Mouse (Mus musculus) hematopoietic stem cell, adult 5-6 weeks (primary cell): ENCODE data around the gene Vmn1r142. TPM values are rescaled to one million over a fixed set of nuclear protein-coding genes. Genes with fewer than 3 reads are reported as not detected.
"Not testable (repeated sequence)": the region's sequence is repeated elsewhere in the genome, so short reads cannot be mapped to it uniquely, and the experiment has no call there.

ENCODE experiments used
- ATAC-seq, 2 experiments: fragments of 125-278 bp in 1 of 2; replicated peaks in 1 of 2; 2 replicates each; pipeline ENCODE4 v1.8.0; 2016 to 2017; ENCODE audit warnings: inconsistent platforms in 2 of 2, mild to moderate bottlenecking in 2 of 2, moderate number of reproducible peaks in 2 of 2, low read depth in 1 of 2, moderate TSS enrichment in 1 of 2; ENCODE audit not compliant: low FRiP score in 2 of 2, poor library complexity in 2 of 2, severe bottlenecking in 2 of 2, insufficient read depth in 1 of 2, low TSS enrichment in 1 of 2
- total RNA-seq: library from RNA; stranded (forward); fragments of 172-1452, 232-1000 nt; gene quantifications from 2 replicates; pipeline ENCODE4 v1.2.3, GENCODE M21; 2017

Vmn1r142 gene
- not detected in 2 replicates for total RNA-seq

- ATAC-seq = not testable (repeated sequence)
Observed at GRCm38 (mm10) chr7:22163935-22164334, at the start of gene Vmn1r142. Gene Vmn1r142 (minus strand): TSS chr7:22164035.

GRCm38 (mm10) chr7:22201164-22201563, 37.3 kb upstream of the Vmn1r142 start, which contains the start of gene Gm8653:
Gene Gm8653 (minus strand): TSS chr7:22201264.
- not testable (repeated sequence) for ATAC-seq

- ATAC-seq = not testable (repeated sequence)
Observed at GRCm38 (mm10) chr7:22189077-22189476, 25.2 kb upstream of the Vmn1r142 start, which contains the start of gene Vmn1r143. Gene Vmn1r143 (plus strand): TSS chr7:22189377.

- ATAC-seq = not testable (repeated sequence)
Observed at GRCm38 (mm10) chr7:22134641-22135040, 29.2 kb downstream of the Vmn1r142 start, which contains the start of gene Gm10666. Gene Gm10666 (minus strand): TSS chr7:22134741.

- not testable (repeated sequence) for ATAC-seq
Observed at GRCm38 (mm10) chr7:22118145-22118544, 45.7 kb downstream of the Vmn1r142 start, which contains the start of gene Gm16451. Gene Gm16451 (minus strand): TSS chr7:22118245.

Other genes with a start within 250 kb of the Vmn1r142 start
- not detected in 2 replicates for gene Gm5891, start 242.7 kb downstream of the Vmn1r142 start, total RNA-seq
- not detected in 2 replicates for gene Vmn1r137, start 169.4 kb downstream of the Vmn1r142 start, total RNA-seq
- gene Vmn1r138, start 135.1 kb downstream of the Vmn1r142 start, total RNA-seq = not detected in 2 replicates
- not detected in 2 replicates for gene Gm6176, start 107.7 kb downstream of the Vmn1r142 start, total RNA-seq
- gene Vmn1r139, start 95.0 kb downstream of the Vmn1r142 start, total RNA-seq = not detected in 2 replicates
- gene Gm16451, start 45.8 kb downstream of the Vmn1r142 start, total RNA-seq = not detected in 2 replicates
- gene Gm10666, start 29.3 kb downstream of the Vmn1r142 start, total RNA-seq = not detected in 2 replicates
- gene Vmn1r143, start 25.3 kb upstream of the Vmn1r142 start, total RNA-seq = not detected in 2 replicates
- not detected in 2 replicates for gene Gm8653, start 37.2 kb upstream of the Vmn1r142 start, total RNA-seq
- gene Gm8453, start 65.4 kb upstream of the Vmn1r142 start, total RNA-seq = not detected in 2 replicates
- gene Gm4187, start 165.7 kb upstream of the Vmn1r142 start, total RNA-seq = not detected in 2 replicates
- not detected in 2 replicates for gene Gm8660, start 207.0 kb upstream of the Vmn1r142 start, total RNA-seq
- not detected in 2 replicates for gene Vmn1r148, start 249.5 kb upstream of the Vmn1r142 start, total RNA-seq